Mouse (Mus musculus): Measurements from ENCODE around the gene Ly6g6f. TPM values are rescaled to one million over a fixed set of nuclear protein-coding genes. Genes with fewer than 3 reads are reported as not detected.

Gene Ly6g6f
- total RNA-seq, 4 experiments from 2014 or later, result 0.41 to 1.0 (median 0.89) TPM; not detected in 1

GRCm38 (mm10) chr17:35031880-35032279, 53.5 kb downstream of the Ly6g6f start:
- no peak for DNase-seq (ENCODE audit: low spot score in 2 of 2)

GRCm38 (mm10) chr17:35031272-35031671, 54.1 kb downstream of the Ly6g6f start:
- DNase-seq (ENCODE audit: low spot score in 2 of 2), result no peak

Other genes starting within 250 kb of the Ly6g6f start
- gene Stk19, start 248.7 kb downstream of the Ly6g6f start, total RNA-seq (2022), result 10 to 100 TPM; 52.3 to 70.3 (median 58.1) TPM
- 10 to 100 TPM; 33.0 to 42.4 (median 34.4) TPM for gene Dxo, start 248.6 kb downstream of the Ly6g6f start, total RNA-seq (2022)
- gene Skiv2l, start 235.4 kb downstream of the Ly6g6f start, total RNA-seq (2022), result 10 to 100 TPM; 67.1 to 77.5 (median 71.5) TPM
- 10 to 100 TPM; 33.2 to 41.3 (median 40.8) TPM for gene Nelfe, start 235.2 kb downstream of the Ly6g6f start, total RNA-seq (2022)
- under 1 TPM; 0.17 to 0.31 (median 0.18) TPM for gene Cfb, start 223.1 kb downstream of the Ly6g6f start, total RNA-seq (2022)
- gene Zbtb12, start 206.1 kb downstream of the Ly6g6f start, total RNA-seq (2022), result 10 to 100 TPM in 2 of 4 experiments, 1 to 10 TPM in 2; 8.3 to 10.2 (median 9.3) TPM
- gene Gm20547, start 203.6 kb downstream of the Ly6g6f start, total RNA-seq (2022), result not detected
- gene C2, start 187.3 kb downstream of the Ly6g6f start, total RNA-seq (2022), result 1 to 10 TPM; 3.1 to 4.4 (median 4.3) TPM
- gene Ehmt2, start 187.1 kb downstream of the Ly6g6f start, total RNA-seq (2022), result 100 to 1,000 TPM; 186 to 199 (median 189) TPM
- under 1 TPM; 0.14 to 0.41 (median 0.34) TPM for gene Slc44a4, start 171.1 kb downstream of the Ly6g6f start, total RNA-seq (2022)
- 10 to 100 TPM; 38.3 to 46.8 (median 41.7) TPM for gene Neu1, start 154.4 kb downstream of the Ly6g6f start, total RNA-seq (2022)
- 10 to 100 TPM; 13.2 to 31.7 (median 24.2) TPM for gene Hspa1b, start 126.4 kb downstream of the Ly6g6f start, total RNA-seq (2022)
- gene Gm20481, start 115.7 kb downstream of the Ly6g6f start, total RNA-seq (2022), result not detected
- 10 to 100 TPM; 14.3 to 24.2 (median 19.4) TPM for gene Hspa1a, start 113.5 kb downstream of the Ly6g6f start, total RNA-seq (2022)
- gene Hspa1l, start 112.9 kb downstream of the Ly6g6f start, total RNA-seq (2022), result under 1 TPM; 0.23 to 0.45 (median 0.31) TPM
- 10 to 100 TPM; 13.1 to 19.1 (median 16.9) TPM for gene Lsm2, start 103.7 kb downstream of the Ly6g6f start, total RNA-seq (2022)
- gene Vars, start 84.6 kb downstream of the Ly6g6f start, total RNA-seq (2022), result 10 to 100 TPM; 49.9 to 58.8 (median 51.3) TPM
- under 1 TPM; 0.14 to 0.90 (median 0.56) TPM for gene Vwa7, start 69.0 kb downstream of the Ly6g6f start, total RNA-seq (2022)
- under 1 TPM in 2 of 4 experiments, not detected in 2; 0.76 to 0.95 TPM for gene Sapcd1, start 57.6 kb downstream of the Ly6g6f start, total RNA-seq (2022)
- 1 to 10 TPM; 1.1 to 2.1 (median 1.4) TPM for gene Msh5, start 38.9 kb downstream of the Ly6g6f start, total RNA-seq (2022)
- 10 to 100 TPM in 2 of 4 experiments, 1 to 10 TPM in 2; 9.2 to 27.8 (median 15.9) TPM for gene Clic1, start 35.6 kb downstream of the Ly6g6f start, total RNA-seq (2022)
- 10 to 100 TPM in 3 of 4 experiments, 1 to 10 TPM in 1; 8.8 to 20.3 (median 14.9) TPM for gene Ddah2, start 26.6 kb downstream of the Ly6g6f start, total RNA-seq (2022)
- gene Ly6g6c, start 20.2 kb downstream of the Ly6g6f start, total RNA-seq (2022), result not detected
- gene Mpig6b, start 19.4 kb downstream of the Ly6g6f start, total RNA-seq (2022), result under 1 TPM in 1 of 4 experiments, not detected in 3; 0.48 TPM
- gene Ly6g6e, start 8.7 kb downstream of the Ly6g6f start, total RNA-seq (2022), result 1 to 10 TPM; 4.6 to 7.1 (median 5.6) TPM
- gene Ly6g6d, start 7.5 kb downstream of the Ly6g6f start, total RNA-seq (2022), result 1 to 10 TPM; 1.4 to 2.9 (median 2.2) TPM
- gene Abhd16a, start 3.7 kb upstream of the Ly6g6f start, total RNA-seq (2022), result 100 to 1,000 TPM in 3 of 4 experiments, 10 to 100 TPM in 1; 96.2 to 115 (median 106) TPM
- gene Ly6g5c, start 22.7 kb upstream of the Ly6g6f start, total RNA-seq (2022), result not detected
- under 1 TPM; 0.27 to 0.83 (median 0.63) TPM for gene Ly6g5b, start 29.8 kb upstream of the Ly6g6f start, total RNA-seq (2022)
- 10 to 100 TPM; 17.6 to 19.2 (median 18.0) TPM for gene Gpank1, start 35.8 kb upstream of the Ly6g6f start, total RNA-seq (2022)
- 100 to 1,000 TPM; 176 to 194 (median 189) TPM for gene Csnk2b, start 36.4 kb upstream of the Ly6g6f start, total RNA-seq (2022)
- 10 to 100 TPM; 27.6 to 31.6 (median 30.9) TPM for gene D17H6S53E, start 40.8 kb upstream of the Ly6g6f start, total RNA-seq (2022)
- not detected for gene Apom, start 46.4 kb upstream of the Ly6g6f start, total RNA-seq (2022)
- gene Bag6, start 49.6 kb upstream of the Ly6g6f start, total RNA-seq (2022), result 100 to 1,000 TPM; 291 to 311 (median 298) TPM
- 100 to 1,000 TPM; 302 to 328 (median 308) TPM for gene Prrc2a, start 79.3 kb upstream of the Ly6g6f start, total RNA-seq (2022)
- 10 to 100 TPM in 2 of 4 experiments, 1 to 10 TPM in 2; 6.3 to 45.4 (median 25.7) TPM for gene Aif1, start 90.5 kb upstream of the Ly6g6f start, total RNA-seq (2022)
- 10 to 100 TPM in 1 of 4 experiments, 1 to 10 TPM in 3; 5.0 to 13.2 (median 7.1) TPM for gene Lst1, start 102.8 kb upstream of the Ly6g6f start, total RNA-seq (2022)
- gene Ltb, start 108.8 kb upstream of the Ly6g6f start, total RNA-seq (2022), result 1 to 10 TPM in 1 of 4 experiments, under 1 TPM in 3; 0.53 to 1.4 (median 0.71) TPM
- gene Tnf, start 116.4 kb upstream of the Ly6g6f start, total RNA-seq (2022), result under 1 TPM in 1 of 4 experiments, not detected in 3; 0.29 TPM
- gene Lta, start 119.7 kb upstream of the Ly6g6f start, total RNA-seq (2022), result under 1 TPM; 0.32 to 0.89 (median 0.67) TPM
- not detected for gene Gm16181, start 135.2 kb upstream of the Ly6g6f start, total RNA-seq (2022)
- 100 to 1,000 TPM; 592 to 630 (median 612) TPM for gene Atp6v1g2, start 148.1 kb upstream of the Ly6g6f start, total RNA-seq (2022)
- gene Nfkbil1, start 150.2 kb upstream of the Ly6g6f start, total RNA-seq (2022), result 10 to 100 TPM; 12.9 to 16.4 (median 14.9) TPM
- 100 to 1,000 TPM; 216 to 231 (median 222) TPM for gene Ddx39b, start 156.1 kb upstream of the Ly6g6f start, total RNA-seq (2022)
- 100 to 1,000 TPM in 2 of 4 experiments, 10 to 100 TPM in 2; 23.2 to 135 (median 64.4) TPM for gene H2-D1, start 177.1 kb upstream of the Ly6g6f start, total RNA-seq (2022)
- gene H2-Q1, start 234.8 kb upstream of the Ly6g6f start, total RNA-seq (2022), result 1 to 10 TPM in 2 of 4 experiments, under 1 TPM in 2; 0.85 to 2.5 (median 1.2) TPM

Measured in layer of hippocampus, adult 8-10 months (tissue).